ENCODE assay signal across 11 mouse cellular contexts in the genomic region with DNA sequence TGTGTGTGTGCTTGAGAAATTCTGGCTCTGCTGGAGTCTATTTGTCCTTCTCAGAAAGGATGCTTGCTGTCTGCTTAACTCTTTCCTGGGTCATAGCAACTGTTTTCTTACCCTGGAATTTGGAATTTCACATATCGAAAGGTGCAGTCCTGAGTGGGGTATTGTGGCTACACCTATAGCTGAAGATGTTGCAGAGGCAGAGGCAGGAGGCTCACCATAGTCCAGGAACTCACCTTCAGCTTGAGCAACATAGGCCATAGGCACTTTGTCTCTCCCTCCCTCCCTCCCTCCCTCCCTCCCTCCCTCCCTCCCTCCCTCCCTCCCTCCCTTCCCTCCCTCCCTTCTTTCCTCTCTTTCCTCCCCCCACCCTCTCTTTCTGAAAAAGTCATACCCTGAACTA.
DNase-seq lines count a peak whose midpoint lies in the region; ATAC-seq and TF ChIP-seq lines count a peak whose summit lies in the region.
"Had no signal": no experiment of that assay in that cellular context is flagged by ENCODE, and none has a peak within 500 bp of the region (broad histone marks: within the 10 kb centered on the region; RNA-seq: fewer than 3 reads in every experiment).

No protein-coding gene starts in this region.

- 93% methylated on average over 1 of the region's 1 CpGs for WGBS in heart, embryonic 11.5 days (ENCODE audit: insufficient replicate concordance)
- 92% methylated on average over 1 of the region's 1 CpGs for WGBS in lung, embryonic 15.5 days
- 71% methylated on average over 1 of the region's 1 CpGs for WGBS in limb, embryonic 13.5 days
- 98% methylated on average over 1 of the region's 1 CpGs for WGBS in small intestine, adult 2 months

- no peak for ATAC-seq in heart, embryonic 11.5 days (replicated peaks; ENCODE audit: insufficient number of reproducible peaks, low FRiP score, low TSS enrichment)
- ATAC-seq in lung, embryonic 15.5 days (ENCODE audit: borderline replicate concordance, extremely low read depth, low FRiP score, low TSS enrichment) = no peak
- no peak for ATAC-seq in limb, embryonic 13.5 days (ENCODE audit: low FRiP score, low read depth)
- ATAC-seq: inflammation-experienced regulatory T-cells, adult 6 months had no signal

- H3K4me3 ChIP-seq in heart, embryonic 11.5 days (ENCODE audit: low read depth, low read length) = no peak overlapping the region
- H3K4me3 ChIP-seq in lung, embryonic 15.5 days = no peak overlapping the region
- peak overlapping the region; percentile 24 for H3K4me3 ChIP-seq in limb, embryonic 13.5 days
- H3K4me3 ChIP-seq in small intestine, adult 2 months (ENCODE audit: low read depth, low read length) = no peak overlapping the region

- TF ChIP-seq POLR2A in small intestine, adult 2 months (IDR thresholded peaks at IDR 0.05; ENCODE audit: low read depth, low read length) = no peak

- H3K27ac ChIP-seq in heart, embryonic 11.5 days (ENCODE audit: low read depth, low read length) = no peak overlapping the region
- H3K27ac ChIP-seq in lung, embryonic 15.5 days = no peak overlapping the region
- H3K27ac ChIP-seq in limb, embryonic 13.5 days = no peak overlapping the region
- peak overlapping the region; percentile 55 for H3K27ac ChIP-seq in small intestine, adult 2 months (ENCODE audit: insufficient read depth, low read depth, low read length)

- peaks cover 3% of the 10 kb centered on the region; the same call in 1 of the 2 replicates for H3K4me1 ChIP-seq in heart, embryonic 11.5 days (ENCODE audit: control insufficient read depth, insufficient read depth, low read length)
- H3K4me1 ChIP-seq in lung, embryonic 15.5 days = peaks cover 3% of the 10 kb centered on the region; the same call in 1 of the 2 replicates
- peaks cover 13% of the 10 kb centered on the region for H3K4me1 ChIP-seq in limb, embryonic 13.5 days
- peaks cover 11% of the 10 kb centered on the region; the same call in 1 of the 2 replicates for H3K4me1 ChIP-seq in small intestine, adult 2 months (ENCODE audit: control insufficient read depth, insufficient read depth, insufficient read length, low read length)

- no peaks in the 10 kb centered on the region for H3K36me3 ChIP-seq in heart, embryonic 11.5 days (ENCODE audit: control insufficient read depth, insufficient read depth, low read length)
- no peaks in the 10 kb centered on the region for H3K36me3 ChIP-seq in lung, embryonic 15.5 days
- H3K36me3 ChIP-seq in limb, embryonic 13.5 days = no peaks in the 10 kb centered on the region
- H3K36me3 ChIP-seq in small intestine, adult 2 months (ENCODE audit: control insufficient read depth, insufficient read depth, low read length) = no peaks in the 10 kb centered on the region

- no peak for TF ChIP-seq CTCF in small intestine, adult 2 months (IDR thresholded peaks at IDR 0.05; ENCODE audit: extremely low read depth, insufficient read length, insufficient replicate concordance, low read depth, low read length)

- H3K9ac ChIP-seq in heart, embryonic 11.5 days (ENCODE audit: low read depth, low read length) = no peak overlapping the region
- no peak overlapping the region for H3K9ac ChIP-seq in lung, embryonic 15.5 days
- no peak overlapping the region for H3K9ac ChIP-seq in limb, embryonic 13.5 days

- DNase-seq in heart, adult 11 months = no peak
- DNase-seq in lung, postnatal 25 days (ENCODE audit: low spot score) = no peak
- DNase-seq in frontal cortex, postnatal 25 days (ENCODE audit: low spot score in 2 of 2) = no peak
- no peak for DNase-seq in thymus, postnatal 25 days
- DNase-seq: adrenal gland, adult 8-10 months; lung, postnatal 4 days had no signal

- H3K9me3 ChIP-seq in heart, embryonic 11.5 days (replicated peaks; ENCODE audit: control insufficient read depth, low read length) = no peaks in the 10 kb centered on the region
- H3K9me3 ChIP-seq in lung, embryonic 15.5 days = no peaks in the 10 kb centered on the region
- no peaks in the 10 kb centered on the region for H3K9me3 ChIP-seq in limb, embryonic 13.5 days

- no peaks in the 10 kb centered on the region for H3K27me3 ChIP-seq in heart, embryonic 11.5 days (ENCODE audit: control insufficient read depth, insufficient read depth, low read length)
- H3K27me3 ChIP-seq in lung, embryonic 15.5 days = no peaks in the 10 kb centered on the region
- peaks cover 10% of the 10 kb centered on the region for H3K27me3 ChIP-seq in limb, embryonic 13.5 days
- H3K27me3 ChIP-seq in small intestine, adult 2 months (ENCODE audit: control insufficient read depth, insufficient read depth, low read length) = no peaks in the 10 kb centered on the region

- peak overlapping the region; percentile 59; the same call in 1 of the 2 replicates for H3K4me2 ChIP-seq in heart, embryonic 11.5 days
- H3K4me2 ChIP-seq in lung, embryonic 15.5 days = peak overlapping the region; percentile 37
- peak overlapping the region; percentile 57 for H3K4me2 ChIP-seq in limb, embryonic 13.5 days (replicated peaks)
